Mouse (Mus musculus): ENCODE results near the gene Exoc3.

The Exoc3 gene

GRCm38 (mm10) chr13:74208317-74208985, at the start of gene Exoc3:
Exoc3 (minus strand) TSS chr13:74208732.
- DNase-seq, result peak; percentile 90

GRCm38 (mm10) chr13:74246494-74246893, 38.0 kb upstream of the Exoc3 start:
- no peak for DNase-seq

- no peak for DNase-seq
Measured at GRCm38 (mm10) chr13:74245899-74246231, 37.3 kb upstream of the Exoc3 start.

GRCm38 (mm10) chr13:74245214-74245898, 36.8 kb upstream of the Exoc3 start:
- no peak for DNase-seq

- DNase-seq, result no peak
Measured at GRCm38 (mm10) chr13:74237574-74237973, 29.0 kb upstream of the Exoc3 start.

GRCm38 (mm10) chr13:74220659-74221058, 12.1 kb upstream of the Exoc3 start:
- no peak for DNase-seq

GRCm38 (mm10) chr13:74218441-74218840, 9.9 kb upstream of the Exoc3 start:
- no peak for DNase-seq

GRCm38 (mm10) chr13:74208986-74209345, 434 bp upstream of the Exoc3 start:
- no peak for DNase-seq

- DNase-seq, result no peak
Measured at GRCm38 (mm10) chr13:74196451-74196850, 12.1 kb downstream of the Exoc3 start.

- no peak for DNase-seq
Measured at GRCm38 (mm10) chr13:74192613-74193012, 15.9 kb downstream of the Exoc3 start.

GRCm38 (mm10) chr13:74183011-74183695, 25.4 kb downstream of the Exoc3 start:
- DNase-seq, result no peak

- DNase-seq, result no peak
Measured at GRCm38 (mm10) chr13:74172036-74172435, 36.5 kb downstream of the Exoc3 start.

GRCm38 (mm10) chr13:74169446-74170164, 38.9 kb downstream of the Exoc3 start:
- no peak for DNase-seq

GRCm38 (mm10) chr13:74167492-74167891, 41.0 kb downstream of the Exoc3 start:
- no peak for DNase-seq

- no peak for DNase-seq
Measured at GRCm38 (mm10) chr13:74167057-74167413, 41.5 kb downstream of the Exoc3 start.

- peak; percentile 37 for DNase-seq
Measured at GRCm38 (mm10) chr13:74166348-74167056, 42.0 kb downstream of the Exoc3 start.

- DNase-seq, result no peak
Measured at GRCm38 (mm10) chr13:74147327-74147726, 61.2 kb downstream of the Exoc3 start.

- peak; percentile 73 for DNase-seq
Measured at GRCm38 (mm10) chr13:74145983-74146622, 62.4 kb downstream of the Exoc3 start.

- DNase-seq, result no peak
Measured at GRCm38 (mm10) chr13:74144120-74144884, 64.2 kb downstream of the Exoc3 start.

- DNase-seq, result no peak
Measured at GRCm38 (mm10) chr13:74143282-74143681, 65.2 kb downstream of the Exoc3 start.

GRCm38 (mm10) chr13:74140793-74141192, 67.7 kb downstream of the Exoc3 start:
- DNase-seq, result no peak
